Mouse (Mus musculus) myocyte (in vitro differentiated cells): Measurements from ENCODE around the gene Bcl2a1c. TPM values are rescaled to one million over a fixed set of nuclear protein-coding genes. Genes with fewer than 3 reads are reported as not detected.
A peak's percentile ranks its signal among the peaks of the same experiment; 100 is the strongest.
"Not testable (repeated sequence)": the region's sequence is repeated elsewhere in the genome, so short reads cannot be mapped to it uniquely, and the experiment has no call there.

Experiments used
- H3K27me3 ChIP-seq: one replicate; pipeline ENCODE4 v1.6.1; 2011; ENCODE audit not compliant: control insufficient read depth, insufficient read depth, insufficient read length
- H3K36me3 ChIP-seq: one replicate; pipeline ENCODE4 v1.6.1; 2011; ENCODE audit not compliant: control insufficient read depth, insufficient read depth
- H3K4me2 ChIP-seq: one replicate; pipeline ENCODE4 v1.6.1; 2011; ENCODE audit warnings: low read depth, control low read depth
- H3K4me3 ChIP-seq: one replicate; pipeline ENCODE4 v1.5.1; 2011; ENCODE audit warnings: mild to moderate bottlenecking, control low read depth, moderate library complexity
- H3K79me2 ChIP-seq: one replicate; pipeline ENCODE4 v1.6.1; 2011; ENCODE audit not compliant: control insufficient read depth, insufficient read depth
- H3ac ChIP-seq: one replicate; pipeline ENCODE4 v1.6.1; 2011; ENCODE audit not compliant: control insufficient read depth, insufficient read length
- CEBPB ChIP-seq: IDR thresholded peaks from 2 replicates; pipeline ENCODE4 v1.6.1; 2011; ENCODE audit warnings: mild to moderate bottlenecking, moderate library complexity; ENCODE audit not compliant: poor library complexity, insufficient read depth, severe bottlenecking
- E2F4 ChIP-seq: IDR thresholded peaks from one replicate; pipeline ENCODE4 v1.6.1; 2011; ENCODE audit warnings: mild to moderate bottlenecking, control low read depth, moderate library complexity; ENCODE audit not compliant: insufficient read depth
- MAX ChIP-seq: IDR thresholded peaks from one replicate; pipeline ENCODE4 v1.6.1; 2011; ENCODE audit warnings: low read depth, mild to moderate bottlenecking, control low read depth
- MYOD1 ChIP-seq, 3 experiments: IDR thresholded peaks; one replicate each; pipeline ENCODE4 v1.6.1; 2011; ENCODE audit warnings: control low read depth in 2 of 3, low read depth in 2 of 3, mild to moderate bottlenecking in 2 of 3, moderate library complexity in 1 of 3; ENCODE audit not compliant: insufficient read length in 2 of 3, control insufficient read depth in 1 of 3
- MYOG ChIP-seq, 3 experiments: IDR thresholded peaks; one replicate each; pipeline ENCODE4 v1.6.1; 2011; ENCODE audit warnings: control low read depth in 2 of 3, low read depth in 2 of 3, mild to moderate bottlenecking in 2 of 3; ENCODE audit not compliant: insufficient read length in 2 of 3, control insufficient read depth in 1 of 3, insufficient read depth in 1 of 3
- POLR2A ChIP-seq: IDR thresholded peaks from one replicate; pipeline ENCODE4 v1.6.1; 2011; ENCODE audit warnings: low read depth, mild to moderate bottlenecking, control low read depth, moderate library complexity; ENCODE audit not compliant: insufficient read length
- POLR2AphosphoS2 ChIP-seq: IDR thresholded peaks from one replicate; pipeline ENCODE4 v1.6.1; 2011; ENCODE audit warnings: low read depth, control low read depth; ENCODE audit not compliant: insufficient read length
- REST ChIP-seq: IDR thresholded peaks from one replicate; pipeline ENCODE4 v1.6.1; 2011; ENCODE audit warnings: mild to moderate bottlenecking, control low read depth, moderate library complexity; ENCODE audit not compliant: insufficient read depth, insufficient read length
- SRF ChIP-seq: IDR thresholded peaks from one replicate; pipeline ENCODE4 v1.6.1; 2011; ENCODE audit warnings: low read depth; ENCODE audit not compliant: control insufficient read depth, insufficient read length
- TCF12 ChIP-seq: IDR thresholded peaks from one replicate; pipeline ENCODE4 v1.6.1; 2011; ENCODE audit warnings: mild to moderate bottlenecking, control low read depth; ENCODE audit not compliant: poor library complexity, insufficient read depth, severe bottlenecking
- TCF3 ChIP-seq: IDR thresholded peaks from one replicate; pipeline ENCODE4 v1.6.1; 2011; ENCODE audit warnings: low read depth, control low read depth; ENCODE audit not compliant: insufficient read length
- USF1 ChIP-seq: IDR thresholded peaks from one replicate; pipeline ENCODE4 v1.6.1; 2011; ENCODE audit warnings: low read depth, mild to moderate bottlenecking, control low read depth, moderate library complexity
- polyA plus RNA-seq: library from polyadenylated mRNA; unstranded; fragments of >200 nt; fragmentation: generic; extraction: Trizol; gene quantifications from one replicate; pipeline ENCODE4 v1.2.1, GENCODE M21; 2012; ENCODE audit warnings: missing spikeins

Bcl2a1c gene
- polyA plus RNA-seq, result not detected

GRCm38 (mm10) chr9:114329855-114330254 lies at the start of gene Bcl2a1c:
TSS of gene Bcl2a1c (plus strand) at chr9:114330135.
- not testable (repeated sequence) for H3K27me3 ChIP-seq, H3K79me2 ChIP-seq, H3K4me2 ChIP-seq, H3ac ChIP-seq, H3K36me3 ChIP-seq, H3K4me3 ChIP-seq

DNA sequence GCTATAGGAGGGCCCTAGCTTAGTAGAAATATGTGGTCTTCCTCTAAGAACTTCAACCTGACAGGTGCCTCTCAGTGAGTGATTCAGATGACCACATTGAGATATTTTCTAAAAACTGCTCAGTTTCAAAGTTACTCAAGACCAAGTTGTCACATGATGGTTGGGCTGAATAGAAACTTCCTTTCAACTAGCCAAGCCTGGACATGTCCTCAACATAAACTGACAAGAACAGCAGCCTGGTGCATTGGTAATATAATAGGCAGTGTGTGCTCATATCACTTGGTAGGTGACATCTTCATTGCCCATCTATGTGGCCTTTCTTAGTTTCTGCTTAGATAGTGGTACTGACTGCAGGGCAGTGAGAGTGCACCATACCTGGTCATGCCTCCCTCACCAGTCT lies 24.0 kb upstream of the Bcl2a1c start:
- H3K4me2 ChIP-seq, H3K4me3 ChIP-seq, H3K36me3 ChIP-seq, H3K27me3 ChIP-seq, H3K79me2 ChIP-seq, H3ac ChIP-seq: not testable (repeated sequence)

GRCm38 (mm10) chr9:114311752-114312151 lies 18.2 kb upstream of the Bcl2a1c start:
- H3K36me3 ChIP-seq, H3K4me2 ChIP-seq, H3K27me3 ChIP-seq: not testable (repeated sequence)

GRCm38 (mm10) chr9:114318021-114318420 lies 11.9 kb upstream of the Bcl2a1c start:
- no peaks in the 10 kb centered on the region for H3K79me2 ChIP-seq
- H3ac ChIP-seq, result no peak overlapping the region
- H3K4me3 ChIP-seq, result no peak overlapping the region
- TF ChIP-seq REST (no peak), MAX (no peak)
- no peaks in the 10 kb centered on the region for H3K36me3 ChIP-seq
- no peaks in the 10 kb centered on the region for H3K27me3 ChIP-seq
- no peak overlapping the region for H3K4me2 ChIP-seq

More at GRCm38 (mm10) chr9:114311752-114312151, 18.2 kb upstream of the Bcl2a1c start:
- H3K79me2 ChIP-seq, H3ac ChIP-seq, H3K4me3 ChIP-seq: not testable (repeated sequence)

DNA sequence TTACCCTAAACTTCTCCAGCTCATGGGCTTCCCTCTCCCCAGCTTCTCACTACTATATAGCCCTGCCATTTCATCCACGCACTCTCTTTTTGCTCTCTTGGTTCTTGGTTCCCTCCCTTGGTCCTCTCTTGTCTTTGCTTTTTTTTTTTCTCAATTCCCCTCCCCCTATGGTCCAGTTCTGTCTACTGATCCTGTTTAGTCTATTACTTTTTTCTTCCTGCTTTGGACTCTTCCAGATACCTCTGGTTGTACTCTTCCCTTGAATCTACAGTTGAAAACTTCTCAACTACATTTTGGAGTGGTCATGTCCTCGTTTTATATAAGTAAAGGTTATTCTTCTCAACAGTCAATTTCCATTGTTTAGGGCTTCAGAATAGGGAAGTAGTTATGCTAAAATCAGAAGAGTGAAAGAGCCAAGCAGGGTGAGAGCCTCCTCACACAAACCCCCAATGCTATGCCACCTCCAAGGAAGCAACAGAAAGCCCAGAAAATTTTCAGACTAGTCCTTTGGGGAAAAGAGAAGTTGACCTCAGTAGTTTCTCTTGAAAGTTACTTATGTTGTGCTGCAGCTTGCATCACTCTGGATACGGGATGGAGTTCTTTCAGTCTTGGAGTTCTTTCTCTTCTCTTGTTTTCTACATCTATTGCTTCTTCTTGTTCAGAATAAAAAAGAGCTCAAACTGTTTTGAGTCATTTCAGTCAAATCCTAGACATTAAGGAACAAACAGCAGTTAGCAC lies 3.8 kb upstream of the Bcl2a1c start:
- TF ChIP-seq MAX (no peak), USF1 (no peak), POLR2AphosphoS2 (no peak), REST (no peak), TCF12 (no peak)

DNA sequence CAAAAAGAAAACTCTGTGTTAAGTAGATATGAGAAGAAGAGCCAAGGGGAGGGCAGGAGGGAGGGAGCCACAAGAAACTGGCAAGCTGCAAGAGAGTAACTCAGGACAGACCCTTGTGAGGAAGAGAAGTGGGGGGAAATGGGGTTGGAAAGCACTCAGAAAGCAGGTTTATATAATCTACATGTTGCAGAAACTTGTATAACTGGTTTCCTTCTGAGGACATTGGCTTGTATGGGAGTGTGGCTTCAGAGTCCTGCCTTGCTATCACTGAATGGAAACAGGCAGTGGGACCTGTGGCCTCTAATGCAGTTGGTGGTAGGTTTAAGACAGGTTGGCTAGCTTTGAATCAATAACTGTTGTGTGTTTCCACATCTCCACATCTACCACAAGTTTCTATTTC lies 1.6 kb upstream of the Bcl2a1c start:
- not testable (repeated sequence) for H3ac ChIP-seq, H3K4me2 ChIP-seq, H3K36me3 ChIP-seq, H3K4me3 ChIP-seq, H3K27me3 ChIP-seq, H3K79me2 ChIP-seq

More for the DNA sequence above, 3.8 kb upstream of the Bcl2a1c start:
- Histone ChIP-seq H3K27me3 (no peaks in the 10 kb centered on the region), H3K36me3 (no peaks in the 10 kb centered on the region), H3K4me3 (no peak overlapping the region), H3K4me2 (no peak overlapping the region), H3ac (no peak overlapping the region), H3K79me2 (no peaks in the 10 kb centered on the region)

GRCm38 (mm10) chr9:114367783-114368470 lies 38.0 kb downstream of the Bcl2a1c start:
- Histone ChIP-seq H3K4me3 (peak overlapping the region; percentile 7), H3ac (no peak overlapping the region), H3K4me2 (peak overlapping the region; percentile 58), H3K36me3 (no peaks in the 10 kb centered on the region), H3K27me3 (no peaks in the 10 kb centered on the region), H3K79me2 (no peaks in the 10 kb centered on the region)
- TF ChIP-seq MAX (no peak), SRF (no peak)

- H3ac ChIP-seq, result no peak overlapping the region
- H3K36me3 ChIP-seq, result no peaks in the 10 kb centered on the region
- no peak for TF ChIP-seq TCF12
- no peak for TF ChIP-seq MYOD1 (IDR thresholded peaks at IDR 0.05; ENCODE audit: control insufficient read depth in 1 of 3, insufficient read length in 2 of 3, low read depth in 2 of 3)
- TF ChIP-seq MAX, result no peak
- no peak for TF ChIP-seq CEBPB
- TF ChIP-seq MYOG (IDR thresholded peaks at IDR 0.05; ENCODE audit: control insufficient read depth in 1 of 3, insufficient read depth in 1 of 3, insufficient read length in 2 of 3, low read depth in 2 of 3), result no peak
- no peak for TF ChIP-seq POLR2A
- TF ChIP-seq USF1, result no peak
- no peak for TF ChIP-seq E2F4
- TF ChIP-seq POLR2AphosphoS2, result no peak
- no peak for TF ChIP-seq REST
- no peak for TF ChIP-seq SRF
- TF ChIP-seq TCF3, result no peak
- H3K4me2 ChIP-seq, result peak overlapping the region; percentile 58
- H3K27me3 ChIP-seq, result no peaks in the 10 kb centered on the region
- H3K4me3 ChIP-seq, result peak overlapping the region; percentile 7
- no peaks in the 10 kb centered on the region for H3K79me2 ChIP-seq
Observed at GRCm38 (mm10) chr9:114368471-114368858, 38.5 kb downstream of the Bcl2a1c start.

GRCm38 (mm10) chr9:114369389-114369788 lies 39.5 kb downstream of the Bcl2a1c start:
- H3K79me2 ChIP-seq, H3ac ChIP-seq, H3K36me3 ChIP-seq, H3K27me3 ChIP-seq, H3K4me2 ChIP-seq, H3K4me3 ChIP-seq: not testable (repeated sequence)
